In the genomic region with DNA sequence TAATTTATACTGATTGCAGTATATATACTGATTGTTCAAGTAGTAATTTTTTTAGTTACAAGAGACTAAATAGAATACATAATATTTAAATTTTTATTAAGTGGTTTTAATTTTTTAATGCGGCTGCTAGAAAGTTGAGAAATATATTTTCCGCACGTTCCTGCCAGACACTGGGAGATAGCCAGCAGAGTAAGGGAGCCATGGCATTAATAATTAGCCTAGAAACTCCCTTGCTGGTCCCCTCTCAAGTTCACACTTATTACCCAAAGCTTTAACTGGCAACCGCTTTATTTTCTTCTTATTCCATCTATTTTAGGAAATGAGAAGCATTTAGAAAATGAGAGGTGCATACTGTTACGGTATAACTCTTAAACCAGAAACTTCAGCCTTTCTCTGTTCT, we compare ENCODE assay signal across 31 mouse cellular contexts.
"Had no signal": no experiment of that assay in that cellular context is flagged by ENCODE, and none has a peak within 500 bp of the region (broad histone marks: within the 10 kb centered on the region; RNA-seq: fewer than 3 reads in every experiment).

No protein-coding gene starts in this region.

- H3K27ac ChIP-seq: heart, embryonic 10.5 days; hindbrain, embryonic 10.5 days; hindbrain, embryonic 12.5 days; hindbrain, embryonic 13.5 days; hindbrain, embryonic 14.5 days; hindbrain, embryonic 15.5 days; intestine, embryonic 15.5 days; kidney, embryonic 15.5 days; kidney, postnatal 0 days; left cerebral cortex, adult 2 months had no signal

- H3K4me3 ChIP-seq: heart, embryonic 10.5 days; heart, embryonic 12.5 days; heart, embryonic 13.5 days; heart, embryonic 15.5 days; hindbrain, embryonic 10.5 days; hindbrain, embryonic 12.5 days; hindbrain, embryonic 13.5 days; hindbrain, embryonic 15.5 days; intestine, embryonic 15.5 days; kidney, embryonic 15.5 days; left cerebral cortex, adult 2 months had no signal

- H3K9me3 ChIP-seq: heart, embryonic 10.5 days; heart, embryonic 13.5 days; heart, embryonic 15.5 days; hindbrain, embryonic 10.5 days; hindbrain, embryonic 15.5 days; intestine, embryonic 15.5 days; kidney, embryonic 15.5 days had no signal

- H3K36me3 ChIP-seq: heart, embryonic 10.5 days; heart, embryonic 12.5 days; heart, embryonic 13.5 days; heart, embryonic 15.5 days; hindbrain, embryonic 10.5 days; hindbrain, embryonic 12.5 days; hindbrain, embryonic 13.5 days; hindbrain, embryonic 15.5 days; intestine, embryonic 15.5 days; kidney, embryonic 15.5 days had no signal

- DNase-seq: heart, postnatal 10 days; heart, postnatal 14 days; heart, postnatal 36 days; kidney, adult 11 months; kidney, adult 18-20 months; kidney, adult 2 months; kidney, adult 8-10 months; kidney, adult 9 months; kidney, postnatal 10 days; kidney, postnatal 14 days; kidney, postnatal 25 days; kidney, postnatal 36 days; kidney, postnatal 4 days had no signal

- H3K4me1 ChIP-seq: hindbrain, embryonic 12.5 days; hindbrain, embryonic 13.5 days; hindbrain, embryonic 15.5 days; intestine, embryonic 15.5 days; kidney, embryonic 15.5 days had no signal

- ATAC-seq: hindbrain, embryonic 16.5 days; inflammation-experienced regulatory T-cells, adult 6 months; intestine, embryonic 15.5 days; intestine, embryonic 16.5 days; intestine, postnatal 0 days had no signal

- H3K4me2 ChIP-seq: heart, embryonic 11.5 days; heart, embryonic 12.5 days; heart, embryonic 13.5 days; heart, embryonic 15.5 days; hindbrain, embryonic 12.5 days; hindbrain, embryonic 13.5 days; hindbrain, embryonic 14.5 days; hindbrain, embryonic 15.5 days; intestine, embryonic 15.5 days; kidney, embryonic 15.5 days had no signal

- H3K27me3 ChIP-seq: heart, embryonic 12.5 days; heart, embryonic 13.5 days; heart, embryonic 15.5 days; hindbrain, embryonic 12.5 days; hindbrain, embryonic 13.5 days; hindbrain, embryonic 15.5 days; intestine, embryonic 15.5 days; kidney, embryonic 15.5 days had no signal

- H3K9ac ChIP-seq: heart, embryonic 12.5 days; heart, embryonic 13.5 days; heart, embryonic 15.5 days; hindbrain, embryonic 12.5 days; hindbrain, embryonic 13.5 days; hindbrain, embryonic 14.5 days; hindbrain, embryonic 15.5 days; intestine, embryonic 15.5 days; kidney, embryonic 15.5 days had no signal
